Mouse (Mus musculus): ENCODE measurements around the gene Chrm4. TPM values are rescaled to one million over a fixed set of nuclear protein-coding genes. Genes with fewer than 3 reads are reported as not detected.
A peak's percentile ranks its signal among the peaks of the same experiment; 100 is the strongest.

Chrm4 gene
- polyA plus RNA-seq, 1 experiment from 2014 or later = 0.23 TPM

DNA sequence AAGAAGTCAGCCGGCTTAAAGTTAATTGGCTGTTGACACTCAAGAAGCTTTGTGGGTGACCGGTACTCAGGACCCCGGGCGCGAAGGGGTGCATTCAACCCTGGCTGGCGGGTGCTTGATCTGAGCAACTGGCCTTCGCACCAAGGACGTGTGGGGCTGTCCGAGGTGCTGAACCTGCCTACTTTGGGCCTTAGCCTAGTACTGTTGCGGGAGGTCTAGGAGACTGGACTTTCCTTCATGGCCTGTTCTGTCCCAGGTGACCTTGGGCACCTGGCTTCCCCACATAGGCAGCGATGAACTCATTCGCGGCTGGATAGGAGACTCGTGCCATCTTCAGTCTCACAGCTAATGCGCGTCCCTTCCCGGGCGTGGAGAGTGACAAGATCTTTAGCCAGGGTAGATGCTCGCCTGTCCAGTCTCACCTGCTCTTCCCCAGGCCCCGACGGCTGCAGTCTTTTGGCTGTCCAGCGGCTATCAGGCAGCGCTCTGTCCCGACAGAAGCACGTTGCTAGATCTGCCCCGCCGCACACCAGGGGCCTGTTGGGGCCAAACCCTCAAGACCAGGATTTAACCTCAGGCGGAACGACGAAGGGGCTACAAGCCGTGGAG, 5.8 kb upstream of the Chrm4 start:
- no peaks in the 10 kb centered on the region for H3K9me3 ChIP-seq (ENCODE audit: control insufficient read depth, low read length)
- peak; percentile 43 for ATAC-seq
- peaks cover 26% of the 10 kb centered on the region for H3K4me1 ChIP-seq (ENCODE audit: control insufficient read depth, insufficient read depth, low read length)
- H3K4me2 ChIP-seq (ENCODE audit: low read depth, low read length) = peak overlapping the region; percentile 95
- H3K9ac ChIP-seq (ENCODE audit: low read depth, low read length) = peak overlapping the region; percentile 21; the same call in 1 of the 2 replicates
- H3K27ac ChIP-seq (ENCODE audit: low read length) = no peak overlapping the region
- H3K27me3 ChIP-seq (replicated peaks; ENCODE audit: control insufficient read depth, insufficient read depth, low read length) = peaks cover 38% of the 10 kb centered on the region
- 3% methylated on average over 31 of the region's 31 CpGs for WGBS
- H3K36me3 ChIP-seq (ENCODE audit: control insufficient read depth, insufficient read depth, low read length) = 0 out of 2 replicates have a peak, but pooled peaks cover 2% of the 10 kb centered on the region
- H3K4me3 ChIP-seq (ENCODE audit: low read length) = peak overlapping the region; percentile 59

DNA sequence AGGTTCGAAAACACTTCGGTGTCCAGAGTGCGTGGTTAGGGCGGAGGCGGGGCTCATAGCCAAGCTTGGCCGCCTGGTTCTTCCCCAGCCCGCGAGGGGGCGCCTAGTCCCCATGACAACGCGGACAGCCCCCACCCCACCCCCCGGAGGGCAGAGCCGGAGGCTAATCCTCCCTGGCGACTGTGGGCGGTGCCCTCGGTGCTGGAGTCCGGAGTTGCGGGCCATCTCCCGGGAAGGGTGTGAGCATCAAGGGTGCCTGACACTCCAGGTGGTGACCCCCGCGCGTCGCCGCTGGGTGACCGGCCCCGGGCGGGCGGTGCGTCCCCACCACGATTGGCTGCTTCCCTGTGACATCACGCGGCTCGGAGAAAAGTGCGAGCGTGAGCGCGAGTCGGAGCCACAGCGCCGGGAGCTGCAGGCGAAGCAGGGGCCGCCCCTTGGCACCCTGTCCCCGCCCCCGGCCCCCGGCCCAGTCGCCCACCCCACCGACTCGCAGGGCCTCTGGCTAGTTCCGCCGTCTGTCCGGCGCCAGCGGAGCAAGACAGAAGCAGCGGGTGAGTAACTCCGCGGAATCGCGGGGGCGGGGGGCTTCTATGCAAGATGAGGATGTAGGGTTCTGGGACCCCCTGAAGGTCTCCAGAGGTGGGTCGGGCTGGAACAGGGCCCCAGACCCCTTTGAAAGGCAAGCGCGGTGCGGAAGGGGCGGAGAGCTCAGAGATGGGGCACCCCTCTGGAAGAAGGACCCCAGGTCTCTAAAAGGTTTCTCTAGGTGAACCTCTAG, 5.1 kb upstream of the Chrm4 start:
- Histone ChIP-seq H3K27ac (ENCODE audit: low read length) (no peak overlapping the region), H3K4me1 (ENCODE audit: control insufficient read depth, insufficient read depth, low read length) (peaks cover 26% of the 10 kb centered on the region), H3K27me3 (replicated peaks; ENCODE audit: control insufficient read depth, insufficient read depth, low read length) (peaks cover 38% of the 10 kb centered on the region), H3K4me3 (ENCODE audit: low read length) (peak overlapping the region; percentile 59), H3K9ac (ENCODE audit: low read depth, low read length) (peak overlapping the region; percentile 21), H3K4me2 (ENCODE audit: low read depth, low read length) (peak overlapping the region; percentile 95), H3K36me3 (ENCODE audit: control insufficient read depth, insufficient read depth, low read length) (0 out of 2 replicates have a peak, but pooled peaks cover 2% of the 10 kb centered on the region), H3K9me3 (ENCODE audit: control insufficient read depth, low read length) (no peaks in the 10 kb centered on the region)
- under 1% methylated on average over 63 of the region's 64 CpGs for WGBS
- peak; percentile 47 for ATAC-seq

DNA sequence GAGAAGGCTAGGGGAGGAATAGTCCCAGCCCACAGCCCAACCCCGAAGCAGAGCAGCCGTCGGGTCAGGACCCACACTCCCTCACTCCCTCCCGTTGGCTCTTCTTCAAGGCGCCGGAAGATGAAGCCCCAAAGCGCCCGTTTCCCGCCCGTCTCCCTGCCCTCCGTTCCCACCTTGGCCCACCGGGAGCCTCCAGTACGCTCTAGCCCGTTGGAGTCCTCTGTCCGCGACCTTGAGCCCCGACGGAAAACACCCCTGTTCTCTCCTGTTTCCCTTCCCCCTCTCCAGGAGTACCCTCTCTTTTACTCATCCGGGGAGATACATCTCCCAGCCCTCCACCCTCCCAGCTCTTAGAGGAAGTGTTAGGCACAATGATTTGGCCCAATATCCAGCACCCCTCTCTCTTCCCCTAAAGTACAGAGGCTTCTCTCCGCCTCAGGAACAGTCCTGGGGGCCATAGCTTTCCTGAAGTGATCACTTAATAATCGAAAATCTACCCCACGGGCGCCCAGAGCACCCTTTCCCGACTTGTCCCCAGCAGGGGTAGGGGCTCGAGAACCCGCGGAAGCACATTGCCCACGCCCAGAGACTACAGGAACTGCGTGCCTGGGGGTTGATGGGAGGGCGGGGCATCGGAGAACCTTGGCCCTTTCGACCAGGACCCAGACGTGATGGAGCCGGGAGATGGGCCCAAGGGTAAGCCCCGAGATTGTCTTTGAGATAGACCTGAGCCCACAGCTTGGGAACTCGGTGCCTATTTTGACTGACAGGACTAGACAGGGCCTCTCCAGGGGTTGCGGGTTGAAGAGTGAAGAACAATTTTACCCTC, 4.2 kb upstream of the Chrm4 start:
- 0 out of 2 replicates have a peak, but pooled peaks cover 2% of the 10 kb centered on the region for H3K36me3 ChIP-seq (ENCODE audit: control insufficient read depth, insufficient read depth, low read length)
- peaks cover 38% of the 10 kb centered on the region for H3K27me3 ChIP-seq (replicated peaks; ENCODE audit: control insufficient read depth, insufficient read depth, low read length)
- 0 out of 2 replicates have a peak overlapping the region, but pooled peaks have one; percentile 14 for H3K9ac ChIP-seq (ENCODE audit: low read depth, low read length)
- no peak for ATAC-seq
- no peaks in the 10 kb centered on the region for H3K9me3 ChIP-seq (ENCODE audit: control insufficient read depth, low read length)
- no peak overlapping the region for H3K27ac ChIP-seq (ENCODE audit: low read length)
- 2% methylated on average over 37 of the region's 37 CpGs for WGBS
- peak overlapping the region; percentile 95 for H3K4me2 ChIP-seq (ENCODE audit: low read depth, low read length)
- H3K4me3 ChIP-seq (ENCODE audit: low read length) = peak overlapping the region; percentile 59
- peaks cover 26% of the 10 kb centered on the region for H3K4me1 ChIP-seq (ENCODE audit: control insufficient read depth, insufficient read depth, low read length)

DNA sequence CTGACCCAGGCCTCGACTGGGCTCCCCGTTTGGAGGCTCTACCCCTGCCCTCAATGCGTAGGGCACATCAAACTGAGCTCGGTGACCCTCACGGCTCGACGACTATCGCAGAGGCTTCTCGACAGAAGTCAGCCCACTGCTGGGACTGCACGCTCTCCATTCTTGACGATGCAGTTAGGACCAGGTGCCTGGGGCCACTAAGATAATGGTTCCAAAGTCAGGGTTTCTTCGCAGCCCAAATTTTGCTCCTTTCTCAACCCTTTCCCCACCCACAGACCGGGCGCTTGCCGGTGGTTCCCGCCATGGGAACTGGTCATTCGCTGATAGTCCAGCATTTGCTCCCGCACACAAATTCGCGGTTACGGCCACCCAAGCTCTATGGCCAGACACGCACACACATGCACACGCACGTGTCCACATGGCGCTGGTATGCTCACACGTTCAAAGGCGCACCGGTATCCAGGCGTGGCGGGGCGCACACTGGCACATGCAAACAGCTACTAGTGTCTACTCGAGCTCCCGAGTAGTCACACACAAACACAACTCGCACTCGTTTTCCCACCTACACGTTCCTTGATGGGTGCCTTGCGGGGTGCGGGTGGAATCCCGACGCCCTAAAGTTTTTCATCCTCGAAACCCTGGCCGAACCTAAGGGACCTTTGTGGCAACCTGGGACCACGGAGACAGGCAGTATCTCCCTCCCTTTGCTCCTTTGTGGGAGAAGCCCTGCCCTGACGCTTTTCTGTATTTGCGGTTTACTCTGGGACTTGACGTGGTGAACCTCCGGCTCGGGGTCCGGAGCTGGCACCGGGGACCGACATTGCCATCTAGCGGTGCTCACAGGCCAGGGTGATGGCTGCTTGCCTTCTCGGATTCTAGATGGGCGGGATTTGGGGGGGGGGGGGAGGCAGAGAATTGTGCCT, 3.4 kb upstream of the Chrm4 start:
- WGBS = 5% methylated on average over 54 of the region's 54 CpGs
- Histone ChIP-seq H3K27ac (ENCODE audit: low read length) (no peak overlapping the region), H3K4me3 (ENCODE audit: low read length) (peak overlapping the region; percentile 59), H3K36me3 (ENCODE audit: control insufficient read depth, insufficient read depth, low read length) (no peaks in the 10 kb centered on the region), H3K4me1 (ENCODE audit: control insufficient read depth, insufficient read depth, low read length) (peaks cover 26% of the 10 kb centered on the region), H3K9ac (ENCODE audit: low read depth, low read length) (0 out of 2 replicates have a peak overlapping the region, but pooled peaks have one; percentile 14), H3K9me3 (ENCODE audit: control insufficient read depth, low read length) (no peaks in the 10 kb centered on the region), H3K27me3 (replicated peaks; ENCODE audit: control insufficient read depth, insufficient read depth, low read length) (peaks cover 38% of the 10 kb centered on the region), H3K4me2 (ENCODE audit: low read depth, low read length) (peak overlapping the region; percentile 95)
- no peak for ATAC-seq

DNA sequence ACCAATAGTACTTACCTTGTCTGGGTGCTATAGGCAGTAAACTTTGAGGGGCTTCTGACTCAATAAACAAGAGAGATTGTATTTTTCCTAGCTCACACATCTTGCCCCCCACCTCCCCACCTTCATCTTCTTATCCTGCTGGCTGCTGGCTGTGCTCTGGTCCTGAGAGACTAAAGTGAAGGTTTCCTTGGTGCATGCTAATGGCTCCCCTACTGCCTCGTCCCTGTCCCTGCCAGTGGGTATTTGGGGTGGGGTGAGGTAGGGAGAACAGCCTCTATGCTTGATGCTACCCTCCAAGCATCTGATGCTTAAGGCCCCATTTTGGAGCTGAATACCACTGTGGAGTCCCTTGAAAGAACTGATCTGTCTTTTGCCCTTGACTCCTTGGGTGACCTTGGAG, 2.3 kb upstream of the Chrm4 start:
- 71% methylated on average over 1 of the region's 1 CpGs for WGBS

DNA sequence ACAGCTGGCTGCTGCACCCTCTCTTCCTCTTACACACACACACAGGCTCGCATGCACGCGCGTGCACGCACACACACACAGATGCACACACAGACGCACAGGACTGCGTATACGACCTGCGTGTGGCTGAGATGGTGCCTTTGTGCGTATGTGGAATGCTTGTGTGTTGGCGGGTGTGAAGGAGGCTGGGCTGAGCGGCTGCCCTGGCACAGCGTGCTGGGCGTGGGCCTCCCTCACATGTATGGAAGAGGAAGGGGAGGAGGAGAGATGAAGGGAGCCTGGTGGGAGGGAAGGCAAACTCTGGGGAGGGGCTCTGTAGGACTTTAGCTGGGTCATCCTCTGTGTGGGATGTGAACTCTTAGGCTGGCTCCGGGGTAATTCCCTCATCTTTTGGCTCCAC, 1.6 kb upstream of the Chrm4 start:
- H3K4me3 ChIP-seq (ENCODE audit: low read length) = no peak overlapping the region

More for the DNA sequence above, 2.3 kb upstream of the Chrm4 start:
- H3K36me3 ChIP-seq (ENCODE audit: control insufficient read depth, insufficient read depth, low read length) = no peaks in the 10 kb centered on the region
- H3K9ac ChIP-seq (ENCODE audit: low read depth, low read length) = no peak overlapping the region
- H3K4me2 ChIP-seq (ENCODE audit: low read depth, low read length) = no peak overlapping the region
- H3K27ac ChIP-seq (ENCODE audit: low read length) = no peak overlapping the region
- peaks cover 26% of the 10 kb centered on the region for H3K4me1 ChIP-seq (ENCODE audit: control insufficient read depth, insufficient read depth, low read length)
- H3K4me3 ChIP-seq (ENCODE audit: low read length) = no peak overlapping the region
- H3K27me3 ChIP-seq (replicated peaks; ENCODE audit: control insufficient read depth, insufficient read depth, low read length) = peaks cover 38% of the 10 kb centered on the region
- no peaks in the 10 kb centered on the region for H3K9me3 ChIP-seq (ENCODE audit: control insufficient read depth, low read length)
- no peak for ATAC-seq

DNA sequence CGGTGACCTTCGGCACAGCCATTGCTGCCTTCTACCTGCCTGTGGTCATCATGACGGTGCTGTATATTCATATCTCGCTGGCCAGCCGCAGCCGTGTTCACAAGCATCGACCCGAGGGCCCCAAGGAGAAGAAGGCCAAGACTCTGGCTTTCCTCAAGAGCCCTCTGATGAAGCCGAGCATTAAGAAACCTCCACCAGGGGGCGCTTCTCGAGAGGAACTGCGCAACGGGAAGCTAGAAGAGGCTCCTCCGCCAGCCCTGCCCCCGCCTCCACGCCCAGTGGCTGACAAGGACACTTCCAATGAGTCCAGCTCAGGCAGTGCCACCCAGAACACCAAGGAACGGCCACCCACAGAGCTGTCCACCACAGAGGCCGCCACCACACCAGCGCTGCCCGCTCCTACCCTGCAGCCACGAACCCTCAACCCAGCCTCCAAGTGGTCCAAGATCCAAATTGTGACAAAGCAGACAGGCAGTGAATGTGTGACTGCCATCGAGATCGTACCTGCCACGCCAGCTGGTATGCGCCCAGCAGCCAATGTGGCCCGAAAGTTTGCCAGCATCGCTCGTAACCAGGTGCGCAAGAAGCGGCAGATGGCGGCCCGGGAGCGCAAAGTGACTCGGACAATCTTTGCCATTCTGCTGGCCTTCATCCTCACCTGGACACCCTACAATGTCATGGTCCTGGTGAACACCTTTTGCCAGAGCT, 931 bp downstream of the Chrm4 start:
- no peak overlapping the region for H3K27ac ChIP-seq (ENCODE audit: low read length)
- no peak overlapping the region; the same call in 1 of the 2 replicates for H3K4me3 ChIP-seq (ENCODE audit: low read length)
- H3K9me3 ChIP-seq (ENCODE audit: control insufficient read depth, low read length) = no peaks in the 10 kb centered on the region
- H3K4me2 ChIP-seq (ENCODE audit: low read depth, low read length) = peak overlapping the region; percentile 10
- no peaks in the 10 kb centered on the region; the same call in 1 of the 2 replicates for H3K36me3 ChIP-seq (ENCODE audit: control insufficient read depth, insufficient read depth, low read length)
- peaks cover 19% of the 10 kb centered on the region for H3K27me3 ChIP-seq (replicated peaks; ENCODE audit: control insufficient read depth, insufficient read depth, low read length)
- H3K4me1 ChIP-seq (ENCODE audit: control insufficient read depth, insufficient read depth, low read length) = peaks cover 38% of the 10 kb centered on the region
- WGBS = 43% methylated on average over 34 of the region's 34 CpGs
- ATAC-seq = no peak
- no peak overlapping the region for H3K9ac ChIP-seq (ENCODE audit: low read depth, low read length)

More for the DNA sequence above, 1.6 kb upstream of the Chrm4 start:
- H3K27me3 ChIP-seq (replicated peaks; ENCODE audit: control insufficient read depth, insufficient read depth, low read length) = peaks cover 38% of the 10 kb centered on the region
- H3K9ac ChIP-seq (ENCODE audit: low read depth, low read length) = no peak overlapping the region
- H3K4me1 ChIP-seq (ENCODE audit: control insufficient read depth, insufficient read depth, low read length) = peaks cover 29% of the 10 kb centered on the region
- H3K36me3 ChIP-seq (ENCODE audit: control insufficient read depth, insufficient read depth, low read length) = no peaks in the 10 kb centered on the region
- no peak for ATAC-seq
- WGBS = 78% methylated on average over 15 of the region's 15 CpGs
- no peak overlapping the region for H3K27ac ChIP-seq (ENCODE audit: low read length)
- H3K9me3 ChIP-seq (ENCODE audit: control insufficient read depth, low read length) = no peaks in the 10 kb centered on the region
- no peak overlapping the region for H3K4me2 ChIP-seq (ENCODE audit: low read depth, low read length)

All from intestine, embryonic 16.5 days (tissue).